Mouse (Mus musculus) left cerebral cortex, postnatal 25 days (tissue): ENCODE results near the gene Gm4756. TPM values are rescaled to one million over a fixed set of nuclear protein-coding genes. Genes with fewer than 3 reads are reported as not detected.

Source experiments
- DNase-seq, 2 experiments: peaks; one replicate each; pipeline ENCODE4 v3.0.0; 2022; ENCODE audit warnings: low spot score in 2 of 2, mixed read lengths in 1 of 2
- intact Hi-C: fragments of 180-260 bp; cut with DNase I; formaldehyde crosslinking; loops from one replicate; pipeline ENCODE4 v1.15.1; 2025
- total RNA-seq, 2 experiments: library from RNA; stranded (reverse); gene quantifications; 2 replicates each; pipeline ENCODE4 v1.2.3; 2021

The Gm4756 gene
- total RNA-seq, 2 experiments from 2014 or later: not detected

GRCm38 (mm10) chr12:72535599-72535998 is 113.9 kb downstream of the Gm4756 start:
- intact Hi-C loops: loop anchor here (5.0 kb wide), 1 partner anchor 127 kb away; the partner anchor contains the start of gene Dhrs7
- DNase-seq: no peak

GRCm38 (mm10) chr12:72533986-72534385 is 115.5 kb downstream of the Gm4756 start:
- intact Hi-C loops: no loop called here
- no peak for DNase-seq

GRCm38 (mm10) chr12:72532303-72532702 is 117.2 kb downstream of the Gm4756 start:
- intact Hi-C loops: no loop called here
- no peak for DNase-seq

Other genes starting within 250 kb of the Gm4756 start
- gene Rtn1, start 240.6 kb downstream of the Gm4756 start, total RNA-seq: 1,000 to 10,000 TPM; 1,464 to 1,529 TPM
- 1 to 10 TPM; 1.3 to 2.4 TPM for gene Lrrc9, start 207.8 kb downstream of the Gm4756 start, total RNA-seq
- 10 to 100 TPM; 32.0 to 33.3 TPM for gene Pcnx4, start 113.3 kb downstream of the Gm4756 start, total RNA-seq
- gene Dhrs7, start 15.2 kb upstream of the Gm4756 start, total RNA-seq: 10 to 100 TPM; 31.4 to 35.9 TPM
- gene Ppm1a, start 107.8 kb upstream of the Gm4756 start, total RNA-seq: 100 to 1,000 TPM; 318 to 320 TPM